Mouse (Mus musculus) megakaryocyte, embryonic 14.5 days (primary cell): ENCODE results near the gene Rcan2.

ENCODE experiments used
- FLI1 ChIP-seq: IDR thresholded peaks from 2 replicates; pipeline ENCODE4 v1.6.1; 2012; ENCODE audit warnings: low read length, inconsistent platforms, mixed read lengths
- GATA1 ChIP-seq: IDR thresholded peaks from 3 replicates; pipeline ENCODE4 v1.6.1; 2012; ENCODE audit warnings: mixed read lengths, low read length, inconsistent platforms, borderline replicate concordance

DNA sequence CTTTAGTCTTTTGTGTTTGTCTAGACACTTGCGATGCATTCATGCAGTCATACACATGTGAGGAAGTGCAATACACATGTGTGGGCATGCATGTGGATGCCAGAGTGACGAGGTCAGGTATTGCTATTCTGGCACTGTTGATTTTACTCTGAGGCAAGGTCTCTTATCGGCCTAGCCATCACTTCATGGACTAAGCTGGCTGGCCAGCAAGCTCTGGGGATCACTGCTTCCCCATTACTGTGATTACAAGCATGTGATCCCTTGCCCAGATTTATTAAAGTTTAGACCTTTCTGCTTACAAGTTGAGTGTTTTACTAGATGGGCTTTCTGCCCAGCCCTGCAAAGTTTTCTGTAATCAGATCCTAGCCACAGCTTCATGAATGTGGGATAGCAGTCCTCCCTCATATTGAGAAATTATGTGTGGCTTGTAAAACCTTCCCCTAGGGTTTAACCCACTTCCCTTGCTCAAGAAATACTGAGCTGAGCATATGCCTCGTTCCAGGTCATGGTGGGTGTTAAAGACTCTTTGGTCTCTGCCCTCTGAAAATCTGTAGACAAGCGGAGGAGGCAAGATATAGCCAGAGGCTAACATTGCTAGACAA lies 260.2 kb downstream of the Rcan2 start:
- TF ChIP-seq GATA1 = no peak
- TF ChIP-seq FLI1 = no peak
